Mouse (Mus musculus): ENCODE measurements around the gene Cyth1.

DNA sequence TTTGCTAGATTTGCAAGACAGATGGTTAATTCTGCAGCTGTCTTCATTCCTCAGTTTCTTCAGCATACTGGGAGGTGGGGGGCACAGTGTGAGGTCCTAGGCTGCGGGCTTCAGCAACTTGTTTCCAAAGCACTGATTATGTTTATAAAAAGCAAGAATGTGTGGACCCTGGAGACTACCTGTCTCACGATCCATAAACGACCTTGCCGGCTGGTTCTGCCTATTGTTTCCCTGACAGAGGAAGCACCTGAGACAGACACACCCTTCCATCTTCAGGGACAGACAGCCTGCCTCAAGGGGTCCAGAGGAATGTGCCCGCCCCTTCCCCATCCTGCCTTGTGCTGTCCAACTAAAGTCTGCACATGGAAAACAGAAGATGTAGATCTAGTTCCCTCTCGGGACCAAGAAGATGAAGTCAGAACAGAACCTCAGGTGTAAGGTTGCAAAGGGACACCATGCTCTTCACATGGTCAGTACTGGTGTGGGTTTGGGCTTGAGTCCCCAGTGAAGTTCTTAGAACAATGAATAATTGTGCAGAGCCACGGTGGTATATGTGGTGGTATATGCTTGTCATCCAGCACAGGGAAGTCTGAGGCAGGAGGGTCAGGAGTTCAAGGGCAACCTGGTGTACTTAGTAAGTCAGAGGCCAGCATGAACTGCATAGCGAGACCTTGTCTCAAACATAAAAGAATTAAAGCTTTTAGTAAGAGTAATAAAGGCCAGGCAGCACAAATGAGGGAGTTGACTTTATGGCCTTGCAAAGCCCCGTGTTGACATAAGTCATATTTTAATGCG lies 107.4 kb downstream of the Cyth1 start:
- no peak for TF ChIP-seq CTCF (conservative IDR thresholded peaks at IDR 0.05 in 1 of 2, IDR thresholded peaks at IDR 0.05 in 1 of 2; ENCODE audit: low read depth in 2 of 2, low read length in 2 of 2)
- no peak for TF ChIP-seq PAX5 (IDR thresholded peaks at IDR 0.05; ENCODE audit: low read length)
- no peak for TF ChIP-seq ETS1 (conservative IDR thresholded peaks at IDR 0.05; ENCODE audit: low read depth, low read length)
- no peak for TF ChIP-seq RAD21 (IDR thresholded peaks at IDR 0.05; ENCODE audit: low read depth, low read length)
- TF ChIP-seq POLR2A (IDR thresholded peaks at IDR 0.05; ENCODE audit: low read depth, low read length), result no peak
- TF ChIP-seq HCFC1 (IDR thresholded peaks at IDR 0.05; ENCODE audit: low read depth, low read length), result no peak
- no peak for TF ChIP-seq USF1 (IDR thresholded peaks at IDR 0.05; ENCODE audit: low read depth, low read length)
- TF ChIP-seq TBP (conservative IDR thresholded peaks at IDR 0.05; ENCODE audit: low read depth, low read length), result no peak
- TF ChIP-seq EP300 (IDR thresholded peaks at IDR 0.05; ENCODE audit: low read length), result no peak
